Mouse (Mus musculus) limb, embryonic 10.5 days (tissue): Measurements from ENCODE around the gene Scnn1a. TPM values are rescaled to one million over a fixed set of nuclear protein-coding genes. Genes with fewer than 3 reads are reported as not detected.

Experiments
- DNase-seq: peaks from one replicate; pipeline ENCODE4 v3.0.0-alpha.2; 2017; ENCODE audit warnings: low spot score
- H3K27ac ChIP-seq: fragments of 300-500 bp; sonication (generic); 2 replicates; pipeline ENCODE4 v1.5.1; 2016; ENCODE audit warnings: mild to moderate bottlenecking
- H3K27me3 ChIP-seq: fragments of 300-500 bp; sonication (generic); 2 replicates; pipeline ENCODE4 v1.6.1; 2016; ENCODE audit warnings: low read depth, mild to moderate bottlenecking; ENCODE audit not compliant: poor library complexity, severe bottlenecking
- H3K36me3 ChIP-seq: fragments of 300-500 bp; sonication (generic); 2 replicates; pipeline ENCODE4 v1.6.1; 2016; ENCODE audit warnings: mild to moderate bottlenecking, moderate library complexity
- H3K4me1 ChIP-seq: fragments of 300-500 bp; sonication (generic); 2 replicates; pipeline ENCODE4 v1.6.1; 2016
- H3K4me3 ChIP-seq: fragments of 300-500 bp; sonication (generic); 2 replicates; pipeline ENCODE4 v1.5.1; 2016; ENCODE audit warnings: mild to moderate bottlenecking, moderate library complexity
- H3K9me3 ChIP-seq: fragments of 300-500 bp; sonication (generic); replicated peaks from 2 replicates; pipeline ENCODE4 v1.6.1; 2016; ENCODE audit warnings: mild to moderate bottlenecking
- WGBS: fragments of 180-500 bp; shearing (Covaris S2); methylation state at CpG from one replicate; pipeline ENCODE4 v1.1.7; 2016; 5-methylcytosine and 5-hydroxymethylcytosine counted together
- polyA plus RNA-seq: library from polyadenylated mRNA; unstranded; fragments of >200 nt; fragmentation: Nextera tagmentation; extraction: Ambion mirVana; gene quantifications from 2 replicates; pipeline ENCODE4 v1.2.1, GENCODE M21; 2016

Gene Scnn1a
- polyA plus RNA-seq, 1 experiment from 2014 or later, result 1.6 TPM

GRCm38 (mm10) chr6:125361467-125362291, 41.2 kb downstream of the Scnn1a start:
- Histone ChIP-seq H3K36me3 (peaks cover 59% of the 10 kb centered on the region), H3K27me3 (peaks cover 55% of the 10 kb centered on the region)
- no peak for DNase-seq

GRCm38 (mm10) chr6:125363021-125363420, 42.6 kb downstream of the Scnn1a start:
- 16% methylated on average over 15 of the region's 15 CpGs for WGBS
- peak overlapping the region; percentile 5; the same call in 1 of the 2 replicates for H3K4me3 ChIP-seq
- peaks cover 47% of the 10 kb centered on the region for H3K36me3 ChIP-seq
- H3K4me1 ChIP-seq, result peaks cover 41% of the 10 kb centered on the region
- H3K9me3 ChIP-seq, result no peaks in the 10 kb centered on the region
- no peak overlapping the region for H3K27ac ChIP-seq
- peaks cover 55% of the 10 kb centered on the region for H3K27me3 ChIP-seq
- DNase-seq, result no peak

More at GRCm38 (mm10) chr6:125361467-125362291, 41.2 kb downstream of the Scnn1a start:
- peaks cover 35% of the 10 kb centered on the region for H3K4me1 ChIP-seq
- WGBS, result 35% methylated on average over 38 of the region's 38 CpGs
- H3K9me3 ChIP-seq, result no peaks in the 10 kb centered on the region
- no peak overlapping the region for H3K4me3 ChIP-seq
- no peak overlapping the region for H3K27ac ChIP-seq

- Histone ChIP-seq H3K9me3 (no peaks in the 10 kb centered on the region), H3K27ac (no peak overlapping the region), H3K4me3 (peak overlapping the region; percentile 5; the same call in 1 of the 2 replicates), H3K36me3 (peaks cover 41% of the 10 kb centered on the region), H3K27me3 (peaks cover 55% of the 10 kb centered on the region), H3K4me1 (peaks cover 47% of the 10 kb centered on the region)
- 12% methylated on average over 23 of the region's 23 CpGs for WGBS
- no peak for DNase-seq
Observed at GRCm38 (mm10) chr6:125363451-125364242, 43.2 kb downstream of the Scnn1a start.

- Histone ChIP-seq H3K27me3 (peaks cover 55% of the 10 kb centered on the region), H3K27ac (0 out of 2 replicates have a peak overlapping the region, but pooled peaks have one; percentile 20), H3K36me3 (peaks cover 33% of the 10 kb centered on the region), H3K9me3 (no peaks in the 10 kb centered on the region), H3K4me3 (0 out of 2 replicates have a peak overlapping the region, but pooled peaks have one; percentile 14), H3K4me1 (peaks cover 53% of the 10 kb centered on the region)
- DNase-seq, result no peak
- WGBS, result 3% methylated on average over 8 of the region's 8 CpGs
Observed at GRCm38 (mm10) chr6:125364448-125364847, 44.0 kb downstream of the Scnn1a start.

- DNase-seq, result no peak
- peaks cover 50% of the 10 kb centered on the region for H3K4me1 ChIP-seq
- H3K4me3 ChIP-seq, result no peak overlapping the region
- H3K36me3 ChIP-seq, result peaks cover 22% of the 10 kb centered on the region
- peaks cover 48% of the 10 kb centered on the region for H3K27me3 ChIP-seq
- 90% methylated on average over 5 of the region's 5 CpGs for WGBS
- H3K9me3 ChIP-seq, result no peaks in the 10 kb centered on the region
- no peak overlapping the region for H3K27ac ChIP-seq
Observed at GRCm38 (mm10) chr6:125365522-125365921, 45.1 kb downstream of the Scnn1a start.

GRCm38 (mm10) chr6:125366133-125366532, 45.7 kb downstream of the Scnn1a start:
- WGBS, result 74% methylated on average over 1 of the region's 1 CpGs
- Histone ChIP-seq H3K36me3 (peaks cover 16% of the 10 kb centered on the region), H3K4me3 (no peak overlapping the region), H3K4me1 (peaks cover 48% of the 10 kb centered on the region), H3K9me3 (no peaks in the 10 kb centered on the region), H3K27ac (no peak overlapping the region), H3K27me3 (peaks cover 42% of the 10 kb centered on the region)
- DNase-seq, result no peak

- 65% methylated on average over 4 of the region's 4 CpGs for WGBS
- no peaks in the 10 kb centered on the region; the same call in 1 of the 2 replicates for H3K36me3 ChIP-seq
- H3K27ac ChIP-seq, result no peak overlapping the region; the same call in 1 of the 2 replicates
- no peak overlapping the region for H3K4me3 ChIP-seq
- peaks cover 37% of the 10 kb centered on the region for H3K27me3 ChIP-seq
- H3K9me3 ChIP-seq, result no peaks in the 10 kb centered on the region
- peaks cover 40% of the 10 kb centered on the region for H3K4me1 ChIP-seq
- no peak for DNase-seq
Observed at GRCm38 (mm10) chr6:125367758-125368371, 47.4 kb downstream of the Scnn1a start.

- no peak overlapping the region for H3K27ac ChIP-seq
Observed at GRCm38 (mm10) chr6:125377042-125377441, 56.6 kb downstream of the Scnn1a start.

GRCm38 (mm10) chr6:125377582-125378451, 57.4 kb downstream of the Scnn1a start:
- H3K4me3 ChIP-seq, result no peak overlapping the region
- peak overlapping the region; percentile 12; the same call in 1 of the 2 replicates for H3K27ac ChIP-seq
- no peaks in the 10 kb centered on the region for H3K9me3 ChIP-seq
- H3K4me1 ChIP-seq, result peaks cover 32% of the 10 kb centered on the region
- WGBS, result 35% methylated on average over 16 of the region's 16 CpGs
- H3K27me3 ChIP-seq, result peaks cover 80% of the 10 kb centered on the region
- DNase-seq, result no peak
- H3K36me3 ChIP-seq, result no peaks in the 10 kb centered on the region

More at GRCm38 (mm10) chr6:125377042-125377441, 56.6 kb downstream of the Scnn1a start:
- H3K36me3 ChIP-seq, result no peaks in the 10 kb centered on the region
- DNase-seq, result no peak
- H3K4me3 ChIP-seq, result no peak overlapping the region
- peaks cover 80% of the 10 kb centered on the region for H3K27me3 ChIP-seq
- no peaks in the 10 kb centered on the region for H3K9me3 ChIP-seq
- H3K4me1 ChIP-seq, result peaks cover 32% of the 10 kb centered on the region
- WGBS, result 60% methylated on average over 6 of the region's 6 CpGs

GRCm38 (mm10) chr6:125378621-125379020, 58.2 kb downstream of the Scnn1a start:
- 0 out of 2 replicates have a peak overlapping the region, but pooled peaks have one; percentile 4 for H3K27ac ChIP-seq
- DNase-seq, result no peak
- H3K36me3 ChIP-seq, result no peaks in the 10 kb centered on the region
- H3K9me3 ChIP-seq, result no peaks in the 10 kb centered on the region
- 12% methylated on average over 6 of the region's 6 CpGs for WGBS
- peaks cover 79% of the 10 kb centered on the region for H3K27me3 ChIP-seq
- peaks cover 32% of the 10 kb centered on the region for H3K4me1 ChIP-seq
- no peak overlapping the region for H3K4me3 ChIP-seq

- 3% methylated on average over 9 of the region's 9 CpGs for WGBS
- H3K36me3 ChIP-seq, result no peaks in the 10 kb centered on the region
- H3K4me3 ChIP-seq, result peak overlapping the region; percentile 46
- peaks cover 78% of the 10 kb centered on the region for H3K27me3 ChIP-seq
- H3K4me1 ChIP-seq, result peaks cover 32% of the 10 kb centered on the region
- no peak for DNase-seq
- no peak overlapping the region for H3K27ac ChIP-seq
- H3K9me3 ChIP-seq, result no peaks in the 10 kb centered on the region
Observed at GRCm38 (mm10) chr6:125379781-125380180, 59.3 kb downstream of the Scnn1a start.
